Mouse (Mus musculus): Measurements from ENCODE around the gene Srp68.

DNA sequence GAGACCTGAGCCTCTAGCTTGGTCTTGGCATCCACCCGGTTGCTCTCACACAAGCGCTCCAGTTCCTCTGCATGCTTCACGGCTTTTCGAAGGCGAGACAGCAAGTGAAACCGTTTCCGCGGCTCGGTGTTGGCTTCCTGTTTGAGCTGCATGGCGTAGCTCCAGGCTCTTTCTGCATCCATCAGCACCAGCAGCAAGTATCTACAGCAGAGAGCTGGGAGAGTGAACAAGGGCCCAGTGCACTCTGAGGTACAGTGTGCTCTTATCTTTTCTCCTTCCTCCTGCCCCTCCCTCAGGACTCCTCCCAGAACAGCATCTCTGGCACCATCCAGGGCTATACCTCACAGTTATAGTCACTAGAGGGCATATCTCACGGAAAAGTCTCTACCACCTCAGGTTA lies 8.7 kb downstream of the Srp68 start:
- no peak for TF ChIP-seq USF1 (IDR thresholded peaks at IDR 0.05; ENCODE audit: low read depth)
- TF ChIP-seq MAX (IDR thresholded peaks at IDR 0.05; ENCODE audit: low read depth) = no peak
- TF ChIP-seq POLR2A (IDR thresholded peaks at IDR 0.05; ENCODE audit: insufficient read length, low read depth) = no peak
